Mouse (Mus musculus) cerebellum, adult (tissue): ENCODE results near the gene Haghl.
"Not testable (repeated sequence)": the region's sequence is repeated elsewhere in the genome, so short reads cannot be mapped to it uniquely, and the experiment has no call there.

Experiments
- ATAC-seq: cut with Nextera tagmentation; 2 replicates; pipeline ENCODE4 v1.9.2; 2017; ENCODE audit warnings: mild to moderate bottlenecking, moderate library complexity, mixed read lengths; ENCODE audit not compliant: insufficient number of reproducible peaks, low FRiP score, low TSS enrichment

Gene Haghl

GRCm38 (mm10) chr17:25751446-25751845 is 34.0 kb downstream of the Haghl start:
- ATAC-seq, result no peak

DNA sequence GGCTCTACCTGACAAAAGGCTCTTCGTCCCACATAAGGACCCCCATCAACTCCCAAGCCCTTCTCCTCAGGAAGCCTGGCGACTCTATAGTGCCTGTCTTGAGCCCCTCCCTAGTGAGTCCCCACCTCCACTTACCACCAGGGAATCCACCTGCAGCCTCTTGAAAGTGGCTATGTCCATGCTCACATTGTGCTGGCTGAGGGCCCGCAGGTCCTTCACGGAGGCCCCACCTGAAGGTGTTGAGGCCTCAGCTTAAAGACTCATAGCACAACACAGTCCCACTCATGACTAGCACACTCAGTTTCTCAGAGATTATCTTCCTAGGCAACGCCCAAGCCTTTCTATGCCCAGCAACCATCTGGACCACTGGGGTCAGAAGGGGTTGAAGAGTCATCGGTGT is 36.2 kb downstream of the Haghl start:
- ATAC-seq, result no peak

- no peak for ATAC-seq
These were observed 37.2 kb downstream of the Haghl start for GRCm38 (mm10) chr17:25748238-25748637.

- no peak for ATAC-seq
These were observed 41.2 kb downstream of the Haghl start for GRCm38 (mm10) chr17:25744311-25744710.

DNA sequence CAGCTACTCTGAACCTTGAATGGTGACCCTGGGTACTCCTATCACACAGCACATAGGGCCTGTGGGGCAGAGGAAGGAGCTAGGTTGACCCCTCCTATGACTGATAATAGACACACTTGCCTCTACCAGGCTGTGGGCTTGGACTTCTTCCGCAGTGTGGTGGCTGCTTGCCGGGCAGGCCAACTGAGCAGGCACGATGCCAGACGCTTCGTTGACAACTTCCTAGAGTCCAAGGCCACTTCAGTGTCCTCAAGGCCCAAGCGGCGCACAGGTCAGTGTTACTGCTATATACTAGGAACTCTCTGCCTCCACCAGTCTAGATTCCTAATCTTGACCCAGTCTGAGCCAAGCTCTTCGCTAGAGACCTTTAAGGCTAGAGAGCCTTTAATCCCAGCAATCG is 41.6 kb downstream of the Haghl start:
- no peak for ATAC-seq

GRCm38 (mm10) chr17:25741471-25741870 is 44.0 kb downstream of the Haghl start:
- ATAC-seq, result not testable (repeated sequence)

DNA sequence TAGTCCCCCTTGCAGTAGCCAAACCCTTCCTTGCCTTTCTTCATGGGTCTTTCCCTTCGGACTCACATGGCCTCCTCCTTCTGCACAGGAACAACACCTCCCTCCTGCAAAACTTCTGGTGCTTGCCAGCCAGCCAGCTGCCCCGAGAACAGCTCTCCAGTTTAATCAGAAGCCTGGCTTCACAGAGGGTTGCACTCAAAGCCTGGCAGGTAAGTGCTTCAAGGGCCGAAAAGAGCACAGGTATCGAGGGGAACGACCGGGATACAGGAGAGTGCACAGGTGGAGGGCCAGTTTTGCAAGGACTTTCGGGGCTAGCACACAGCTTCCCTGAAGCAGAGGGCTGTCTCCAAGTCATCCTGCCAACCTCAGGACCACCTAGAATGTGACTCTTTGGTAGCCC is 46.6 kb downstream of the Haghl start:
- ATAC-seq, result no peak

DNA sequence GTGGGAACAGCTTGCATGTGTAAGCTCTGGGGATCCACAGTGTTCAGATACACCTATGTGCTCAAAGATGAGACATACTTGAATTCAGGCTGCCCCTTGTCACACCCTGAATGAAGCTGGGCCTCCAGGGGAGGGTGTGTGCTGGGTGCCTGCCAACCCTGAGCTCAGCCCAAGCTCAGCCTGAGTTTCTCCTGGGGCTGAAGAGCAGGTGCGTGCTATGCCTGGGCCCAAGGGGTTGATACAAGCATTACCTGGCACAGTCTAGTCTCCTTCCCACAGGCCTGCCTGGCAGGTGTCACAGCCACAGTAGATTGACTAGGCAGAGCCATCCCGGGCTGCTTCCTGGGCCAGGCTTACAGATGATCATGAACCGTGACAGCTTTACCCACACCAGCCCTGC is 49.7 kb downstream of the Haghl start, which contains the start of gene Mslnl:
TSS of gene Mslnl (plus strand) at position 298 of the 400 bp plus-strand sequence.
- no peak for ATAC-seq

GRCm38 (mm10) chr17:25735246-25735645 is 50.2 kb downstream of the Haghl start:
- ATAC-seq, result no peak

- ATAC-seq, result no peak
These were observed 53.4 kb downstream of the Haghl start for GRCm38 (mm10) chr17:25732082-25732481.
